Mouse (Mus musculus) myocyte (in vitro differentiated cells): ENCODE results near the gene Ctbs.

Experiments used
- CEBPB ChIP-seq: IDR thresholded peaks from 2 replicates; pipeline ENCODE4 v1.6.1; 2011; ENCODE audit warnings: mild to moderate bottlenecking, moderate library complexity; ENCODE audit not compliant: poor library complexity, insufficient read depth, severe bottlenecking
- E2F4 ChIP-seq: IDR thresholded peaks from one replicate; pipeline ENCODE4 v1.6.1; 2011; ENCODE audit warnings: mild to moderate bottlenecking, control low read depth, moderate library complexity; ENCODE audit not compliant: insufficient read depth
- MAX ChIP-seq: IDR thresholded peaks from one replicate; pipeline ENCODE4 v1.6.1; 2011; ENCODE audit warnings: low read depth, mild to moderate bottlenecking, control low read depth
- MYOD1 ChIP-seq, 3 experiments: IDR thresholded peaks; one replicate each; pipeline ENCODE4 v1.6.1; 2011; ENCODE audit warnings: control low read depth in 2 of 3, low read depth in 2 of 3, mild to moderate bottlenecking in 2 of 3, moderate library complexity in 1 of 3; ENCODE audit not compliant: insufficient read length in 2 of 3, control insufficient read depth in 1 of 3
- MYOG ChIP-seq, 3 experiments: IDR thresholded peaks; one replicate each; pipeline ENCODE4 v1.6.1; 2011; ENCODE audit warnings: control low read depth in 2 of 3, low read depth in 2 of 3, mild to moderate bottlenecking in 2 of 3; ENCODE audit not compliant: insufficient read length in 2 of 3, control insufficient read depth in 1 of 3, insufficient read depth in 1 of 3
- POLR2A ChIP-seq: IDR thresholded peaks from one replicate; pipeline ENCODE4 v1.6.1; 2011; ENCODE audit warnings: low read depth, mild to moderate bottlenecking, control low read depth, moderate library complexity; ENCODE audit not compliant: insufficient read length
- POLR2AphosphoS2 ChIP-seq: IDR thresholded peaks from one replicate; pipeline ENCODE4 v1.6.1; 2011; ENCODE audit warnings: low read depth, control low read depth; ENCODE audit not compliant: insufficient read length
- REST ChIP-seq: IDR thresholded peaks from one replicate; pipeline ENCODE4 v1.6.1; 2011; ENCODE audit warnings: mild to moderate bottlenecking, control low read depth, moderate library complexity; ENCODE audit not compliant: insufficient read depth, insufficient read length
- SRF ChIP-seq: IDR thresholded peaks from one replicate; pipeline ENCODE4 v1.6.1; 2011; ENCODE audit warnings: low read depth; ENCODE audit not compliant: control insufficient read depth, insufficient read length
- TCF12 ChIP-seq: IDR thresholded peaks from one replicate; pipeline ENCODE4 v1.6.1; 2011; ENCODE audit warnings: mild to moderate bottlenecking, control low read depth; ENCODE audit not compliant: poor library complexity, insufficient read depth, severe bottlenecking
- TCF3 ChIP-seq: IDR thresholded peaks from one replicate; pipeline ENCODE4 v1.6.1; 2011; ENCODE audit warnings: low read depth, control low read depth; ENCODE audit not compliant: insufficient read length
- USF1 ChIP-seq: IDR thresholded peaks from one replicate; pipeline ENCODE4 v1.6.1; 2011; ENCODE audit warnings: low read depth, mild to moderate bottlenecking, control low read depth, moderate library complexity

DNA sequence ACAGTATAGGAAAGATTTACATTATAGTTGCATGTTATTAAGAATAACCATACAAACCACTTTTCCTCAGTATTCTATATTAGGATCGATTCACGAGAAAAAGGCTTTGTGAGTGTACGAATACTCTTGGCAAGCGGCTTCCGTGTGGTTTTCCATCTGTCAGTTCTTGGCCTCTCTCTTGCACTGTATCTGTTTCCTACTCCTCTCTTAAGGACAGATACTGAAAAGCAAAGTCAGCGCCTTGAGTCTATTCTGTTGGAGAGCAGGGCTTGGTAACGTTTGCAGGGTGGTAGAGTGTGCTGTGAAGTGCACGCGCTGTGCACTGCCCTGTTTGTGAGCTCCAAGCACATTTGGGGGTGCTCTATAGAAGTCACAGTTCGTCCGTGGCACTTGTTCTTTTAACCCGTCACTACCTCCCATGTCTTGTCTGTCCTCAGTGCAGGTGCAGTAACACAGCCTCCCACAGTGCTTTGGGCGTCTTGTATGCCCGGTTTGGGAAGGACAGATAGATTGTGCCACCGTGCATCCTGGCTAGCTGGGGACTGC, 29.5 kb upstream of the Ctbs start:
- TF ChIP-seq POLR2A (no peak), SRF (no peak), MAX (no peak), POLR2AphosphoS2 (no peak), MYOD1 (IDR thresholded peaks at IDR 0.05; ENCODE audit: control insufficient read depth in 1 of 3, insufficient read length in 2 of 3, low read depth in 2 of 3) (no peak), TCF12 (no peak), REST (no peak), E2F4 (no peak), USF1 (no peak), CEBPB (no peak), MYOG (IDR thresholded peaks at IDR 0.05; ENCODE audit: control insufficient read depth in 1 of 3, insufficient read depth in 1 of 3, insufficient read length in 2 of 3, low read depth in 2 of 3) (no peak), TCF3 (no peak)
